Mouse (Mus musculus) liver, embryonic 15.5 days (tissue): ENCODE results near the gene Csnk2a1. TPM values are rescaled to one million over a fixed set of nuclear protein-coding genes. Genes with fewer than 3 reads are reported as not detected.
"Not testable (repeated sequence)": the region's sequence is repeated elsewhere in the genome, so short reads cannot be mapped to it uniquely, and the experiment has no call there.

Experiments
- ATAC-seq: fragments of 200-750 bp; cut with Nextera tagmentation; 2 replicates; pipeline ENCODE4 v1.8.0; 2017; ENCODE audit warnings: moderate number of reproducible peaks, mild to moderate bottlenecking, moderate library complexity; ENCODE audit not compliant: insufficient read depth
- H3K27ac ChIP-seq: fragments of 300-500 bp; sonication (generic); replicated peaks from 2 replicates; pipeline ENCODE4 v1.5.1; 2015; ENCODE audit warnings: mild to moderate bottlenecking, inconsistent platforms
- H3K27me3 ChIP-seq: fragments of 300-500 bp; sonication (generic); 2 replicates; pipeline ENCODE4 v1.6.1; 2015; ENCODE audit warnings: mild to moderate bottlenecking, inconsistent platforms
- H3K36me3 ChIP-seq: fragments of 300-500 bp; sonication (generic); replicated peaks from 2 replicates; pipeline ENCODE4 v1.6.1; 2015; ENCODE audit warnings: moderate library complexity, mild to moderate bottlenecking, inconsistent platforms
- H3K4me1 ChIP-seq: fragments of 300-500 bp; sonication (generic); replicated peaks from 2 replicates; pipeline ENCODE4 v1.6.1; 2015; ENCODE audit warnings: inconsistent platforms
- H3K4me2 ChIP-seq: fragments of 300-500 bp; sonication (generic); 2 replicates; pipeline ENCODE4 v1.6.1; 2015; ENCODE audit warnings: moderate library complexity, mild to moderate bottlenecking, inconsistent platforms
- H3K4me3 ChIP-seq: fragments of 300-500 bp; sonication (generic); replicated peaks from 2 replicates; pipeline ENCODE4 v1.5.1; 2015; ENCODE audit warnings: mild to moderate bottlenecking, inconsistent platforms
- H3K9ac ChIP-seq: fragments of 300-500 bp; sonication (generic); 2 replicates; pipeline ENCODE4 v1.6.1; 2015; ENCODE audit warnings: moderate library complexity, mild to moderate bottlenecking, inconsistent platforms
- H3K9me3 ChIP-seq: fragments of 300-500 bp; sonication (generic); replicated peaks from 2 replicates; pipeline ENCODE4 v1.6.1; 2016; ENCODE audit warnings: inconsistent platforms
- WGBS: fragments of 180-500 bp; shearing (Covaris S2); methylation state at CpG from one replicate; pipeline ENCODE4 v1.1.7; 2015; ENCODE audit warnings: mixed read lengths; ENCODE audit not compliant: insufficient replicate concordance; 5-methylcytosine and 5-hydroxymethylcytosine counted together
- polyA plus RNA-seq: library from polyadenylated mRNA; unstranded; fragments of >200 nt; fragmentation: Nextera tagmentation; extraction: Ambion mirVana; gene quantifications from 2 replicates; pipeline ENCODE4 v1.2.1, GENCODE M21; 2015

Gene Csnk2a1
- polyA plus RNA-seq, 1 experiment from 2014 or later: 34.8 TPM

GRCm38 (mm10) chr2:152193346-152193710 is 33.3 kb upstream of the Csnk2a1 start:
- Histone ChIP-seq H3K9me3 (no peaks in the 10 kb centered on the region), H3K4me2 (no peak overlapping the region), H3K36me3 (no peaks in the 10 kb centered on the region), H3K9ac (no peak overlapping the region), H3K4me3 (no peak overlapping the region), H3K4me1 (peaks cover 25% of the 10 kb centered on the region), H3K27ac (no peak overlapping the region), H3K27me3 (peaks cover 3% of the 10 kb centered on the region; the same call in 1 of the 2 replicates)
- ATAC-seq: no peak
- 51% methylated on average over 7 of the region's 7 CpGs for WGBS

- no peaks in the 10 kb centered on the region for H3K9me3 ChIP-seq
- H3K27me3 ChIP-seq: no peaks in the 10 kb centered on the region
- peak; percentile 40; the same call in 1 of the 2 replicates for ATAC-seq
- H3K4me3 ChIP-seq: no peak overlapping the region
- no peak overlapping the region for H3K27ac ChIP-seq
- WGBS: 48% methylated on average over 2 of the region's 2 CpGs
- H3K9ac ChIP-seq: no peak overlapping the region
- no peaks in the 10 kb centered on the region for H3K36me3 ChIP-seq
- no peak overlapping the region for H3K4me2 ChIP-seq
- peaks cover 25% of the 10 kb centered on the region for H3K4me1 ChIP-seq
These were observed 32.1 kb upstream of the Csnk2a1 start for GRCm38 (mm10) chr2:152194586-152194985.

GRCm38 (mm10) chr2:152196896-152197295 is 29.7 kb upstream of the Csnk2a1 start:
- no peak overlapping the region for H3K4me2 ChIP-seq
- WGBS: 29% methylated on average over 3 of the region's 3 CpGs

GRCm38 (mm10) chr2:152197301-152197712 is 29.3 kb upstream of the Csnk2a1 start:
- Histone ChIP-seq H3K27ac (no peak overlapping the region), H3K27me3 (no peaks in the 10 kb centered on the region), H3K4me1 (peaks cover 25% of the 10 kb centered on the region), H3K9ac (no peak overlapping the region), H3K9me3 (no peaks in the 10 kb centered on the region), H3K36me3 (no peaks in the 10 kb centered on the region), H3K4me3 (no peak overlapping the region), H3K4me2 (no peak overlapping the region)
- no peak for ATAC-seq
- WGBS: 47% methylated on average over 10 of the region's 10 CpGs

More at GRCm38 (mm10) chr2:152196896-152197295, 29.7 kb upstream of the Csnk2a1 start:
- no peaks in the 10 kb centered on the region for H3K9me3 ChIP-seq
- H3K27me3 ChIP-seq: no peaks in the 10 kb centered on the region
- no peak overlapping the region for H3K4me3 ChIP-seq
- no peak overlapping the region for H3K9ac ChIP-seq
- H3K36me3 ChIP-seq: no peaks in the 10 kb centered on the region
- H3K27ac ChIP-seq: no peak overlapping the region
- H3K4me1 ChIP-seq: peaks cover 25% of the 10 kb centered on the region
- no peak for ATAC-seq

- not testable (repeated sequence) for H3K9me3 ChIP-seq, H3K36me3 ChIP-seq, ATAC-seq, H3K4me3 ChIP-seq, H3K9ac ChIP-seq, H3K27ac ChIP-seq, H3K27me3 ChIP-seq, H3K4me2 ChIP-seq, H3K4me1 ChIP-seq
- 75% methylated on average over 8 of the region's 9 CpGs for WGBS
These were observed 20.5 kb upstream of the Csnk2a1 start for GRCm38 (mm10) chr2:152206139-152206538.

GRCm38 (mm10) chr2:152211871-152212270 is 14.8 kb upstream of the Csnk2a1 start:
- Histone ChIP-seq H3K9me3 (no peaks in the 10 kb centered on the region), H3K4me2 (no peak overlapping the region), H3K4me1 (no peaks in the 10 kb centered on the region), H3K27ac (no peak overlapping the region), H3K36me3 (no peaks in the 10 kb centered on the region), H3K4me3 (no peak overlapping the region), H3K27me3 (no peaks in the 10 kb centered on the region), H3K9ac (no peak overlapping the region)
- WGBS: 66% methylated on average over 3 of the region's 3 CpGs
- ATAC-seq: no peak

GRCm38 (mm10) chr2:152216975-152217374 is 9.7 kb upstream of the Csnk2a1 start:
- Histone ChIP-seq H3K4me3 (no peak overlapping the region), H3K27ac (no peak overlapping the region), H3K9me3 (no peaks in the 10 kb centered on the region), H3K4me2 (no peak overlapping the region), H3K4me1 (no peaks in the 10 kb centered on the region), H3K27me3 (no peaks in the 10 kb centered on the region), H3K9ac (no peak overlapping the region), H3K36me3 (no peaks in the 10 kb centered on the region)
- no peak for ATAC-seq
- WGBS: 31% methylated on average over 1 of the region's 1 CpGs

GRCm38 (mm10) chr2:152223521-152224300 is 2.9 kb upstream of the Csnk2a1 start:
- Histone ChIP-seq H3K9ac (no peak overlapping the region), H3K36me3 (no peaks in the 10 kb centered on the region), H3K9me3 (no peaks in the 10 kb centered on the region), H3K4me3 (no peak overlapping the region), H3K27ac (no peak overlapping the region), H3K4me1 (peaks cover 35% of the 10 kb centered on the region), H3K27me3 (no peaks in the 10 kb centered on the region), H3K4me2 (no peak overlapping the region)
- ATAC-seq: no peak
- 51% methylated on average over 8 of the region's 8 CpGs for WGBS

GRCm38 (mm10) chr2:152225536-152225935 is 1.1 kb upstream of the Csnk2a1 start:
- H3K4me2 ChIP-seq: peak overlapping the region; percentile 80

GRCm38 (mm10) chr2:152227051-152227481 is 427 bp downstream of the Csnk2a1 start:
- peak overlapping the region; percentile 92 for H3K9ac ChIP-seq
- H3K4me2 ChIP-seq: peak overlapping the region; percentile 80
- no peaks in the 10 kb centered on the region for H3K9me3 ChIP-seq
- peak; percentile 75 for ATAC-seq
- peaks cover 15% of the 10 kb centered on the region for H3K36me3 ChIP-seq
- WGBS: under 1% methylated on average over 38 of the region's 38 CpGs
- H3K27ac ChIP-seq: peak overlapping the region; percentile 95
- peak overlapping the region; percentile 89 for H3K4me3 ChIP-seq
- no peaks in the 10 kb centered on the region for H3K27me3 ChIP-seq
- H3K4me1 ChIP-seq: peaks cover 38% of the 10 kb centered on the region

More at GRCm38 (mm10) chr2:152225536-152225935, 1.1 kb upstream of the Csnk2a1 start:
- peak overlapping the region; percentile 95; the same call in 1 of the 2 replicates for H3K27ac ChIP-seq
- H3K4me3 ChIP-seq: peak overlapping the region; percentile 89
- peaks cover 10% of the 10 kb centered on the region for H3K36me3 ChIP-seq
- WGBS: 80% methylated on average over 7 of the region's 7 CpGs
- peak overlapping the region; percentile 92; the same call in 1 of the 2 replicates for H3K9ac ChIP-seq
- no peaks in the 10 kb centered on the region for H3K9me3 ChIP-seq
- H3K4me1 ChIP-seq: peaks cover 38% of the 10 kb centered on the region
- no peak for ATAC-seq
- H3K27me3 ChIP-seq: no peaks in the 10 kb centered on the region

GRCm38 (mm10) chr2:152230046-152230445 is 3.4 kb downstream of the Csnk2a1 start:
- Histone ChIP-seq H3K36me3 (peaks cover 22% of the 10 kb centered on the region), H3K4me1 (peaks cover 31% of the 10 kb centered on the region), H3K27ac (no peak overlapping the region), H3K9ac (no peak overlapping the region), H3K4me3 (no peak overlapping the region), H3K4me2 (no peak overlapping the region), H3K9me3 (no peaks in the 10 kb centered on the region), H3K27me3 (no peaks in the 10 kb centered on the region)
- no peak for ATAC-seq
